Mouse (Mus musculus) spleen, adult 2 months (tissue): Measurements from ENCODE around the gene Dhx9.
"Not testable (repeated sequence)": the region's sequence is repeated elsewhere in the genome, so short reads cannot be mapped to it uniquely, and the experiment has no call there.

Experiments used
- CTCF ChIP-seq: fragments of 200-500 bp; IDR thresholded peaks from 2 replicates; pipeline ENCODE4 v1.5.1; 2011; ENCODE audit warnings: mild to moderate bottlenecking, inconsistent platforms; ENCODE audit not compliant: insufficient read depth, insufficient read length, insufficient replicate concordance; ENCODE audit errors: extremely low read depth
- POLR2A ChIP-seq: fragments of 200-500 bp; IDR thresholded peaks from 2 replicates; pipeline ENCODE4 v1.6.1; 2011; ENCODE audit warnings: low read depth, low read length, inconsistent platforms

DNA sequence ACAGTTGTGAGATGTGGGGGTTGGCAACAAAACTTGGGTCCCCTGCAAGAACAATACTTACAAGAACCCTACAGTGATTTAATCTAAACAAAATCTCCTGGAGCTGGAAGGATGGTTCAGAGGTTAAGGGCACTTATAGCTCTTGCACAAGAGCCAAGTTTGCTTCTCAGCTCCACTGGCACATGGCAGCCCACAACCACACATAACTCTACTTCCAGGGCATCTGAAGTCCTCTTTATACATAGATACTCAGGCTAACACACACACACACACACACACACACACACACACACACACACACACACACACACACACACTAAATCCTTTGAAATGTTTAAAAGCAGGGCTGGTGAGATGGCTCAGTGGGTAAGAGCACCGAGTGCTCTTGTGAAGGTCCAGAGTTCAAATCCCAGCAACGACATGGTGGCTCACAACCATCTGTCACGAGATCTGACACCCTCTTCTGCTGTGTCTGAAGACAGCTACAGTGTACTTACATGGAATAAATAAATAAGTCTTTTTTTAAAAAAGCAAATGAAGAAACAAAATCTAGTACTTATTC, 71.1 kb downstream of the Dhx9 start:
- not testable (repeated sequence) for TF ChIP-seq POLR2A, CTCF
